Mouse (Mus musculus) ES-Bruce4 (cell line): Measurements from ENCODE around the gene Gm11938.

Source experiments
- CTCF ChIP-seq: IDR thresholded peaks from one replicate; pipeline ENCODE4 v1.8.1; 2011; ENCODE audit warnings: low read depth, low read length
- EP300 ChIP-seq: IDR thresholded peaks from 2 replicates; pipeline ENCODE4 v1.6.1; 2011; ENCODE audit warnings: low read depth, low read length; ENCODE audit not compliant: insufficient read depth
- POLR2A ChIP-seq: IDR thresholded peaks from one replicate; pipeline ENCODE4 v1.8.1; 2011; ENCODE audit warnings: low read length; ENCODE audit not compliant: insufficient read depth

DNA sequence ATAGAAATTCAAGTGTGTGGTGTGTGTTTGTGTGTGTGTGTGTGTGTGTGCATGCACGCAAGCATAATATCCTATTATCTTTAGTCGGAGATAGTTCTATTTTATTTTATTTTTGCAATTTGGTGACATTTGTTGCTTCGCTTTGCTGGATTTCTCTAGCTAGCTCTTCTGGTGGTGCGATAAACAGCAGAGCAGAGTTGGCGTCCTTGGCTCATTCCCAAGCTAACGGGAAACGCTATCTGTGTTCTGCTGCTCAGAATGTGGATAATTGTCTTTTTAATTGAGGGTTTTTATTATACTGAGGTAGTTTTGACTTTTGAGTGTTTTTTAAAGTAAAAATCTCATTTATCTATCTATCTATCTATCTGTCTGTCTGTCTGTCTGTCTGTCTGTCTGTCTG lies 18.0 kb downstream of the Gm11938 start:
- TF ChIP-seq CTCF (no peak), POLR2A (no peak), EP300 (no peak)
